Comparison of ENCODE assay signal across 8 mouse cellular contexts in genomic region chr14:12208554-12208953, GRCm38 (mm10).
A peak's percentile ranks its signal among the peaks of the same experiment; 100 is the strongest.
DNase-seq lines count a peak whose midpoint lies in the region; ATAC-seq and TF ChIP-seq lines count a peak whose summit lies in the region.

No protein-coding gene starts in this region.

- TF ChIP-seq CTCF in heart, adult 2 months (IDR thresholded peaks at IDR 0.05), result peak; percentile 85
- no peak for TF ChIP-seq CTCF in thymus, adult 2 months (IDR thresholded peaks at IDR 0.05; ENCODE audit: borderline replicate concordance, control insufficient read depth, extremely low read depth, insufficient read depth, low read length, poor library complexity)
- TF ChIP-seq CTCF in lung, embryonic 14.5 days (IDR thresholded peaks at IDR 0.05; ENCODE audit: low read depth), result peak; percentile 75

- WGBS in heart, adult 2 months, result 91% methylated on average over 2 of the region's 2 CpGs
- 83% methylated on average over 2 of the region's 2 CpGs for WGBS in heart, embryonic 12.5 days
- WGBS in thymus, adult 2 months, result 93% methylated on average over 2 of the region's 2 CpGs
- 91% methylated on average over 2 of the region's 2 CpGs for WGBS in lung, embryonic 14.5 days

- intact Hi-C loops in heart, adult 2 months (cut with DNase I), result no loop called here

- H3K4me3 ChIP-seq in heart, adult 2 months, result no peak overlapping the region
- no peak overlapping the region for H3K4me3 ChIP-seq in heart, embryonic 12.5 days
- no peak overlapping the region for H3K4me3 ChIP-seq in thymus, adult 2 months (ENCODE audit: control insufficient read depth, insufficient read depth, low read length)
- no peak overlapping the region for H3K4me3 ChIP-seq in lung, embryonic 14.5 days (ENCODE audit: low read depth, low read length)

- H3K79me2 ChIP-seq in heart, adult 2 months (replicated peaks; ENCODE audit: control insufficient read depth, insufficient read depth, low read length), result peaks cover 2% of the 10 kb centered on the region; the same call in 1 of the 2 replicates

- no peaks in the 10 kb centered on the region for H3K27me3 ChIP-seq in heart, adult 2 months (ENCODE audit: control insufficient read depth, insufficient read depth, low read length)
- H3K27me3 ChIP-seq in heart, embryonic 12.5 days (replicated peaks), result no peaks in the 10 kb centered on the region
- H3K27me3 ChIP-seq in thymus, adult 2 months (ENCODE audit: control insufficient read depth, insufficient read depth, low read length), result no peaks in the 10 kb centered on the region
- H3K27me3 ChIP-seq in lung, embryonic 14.5 days (ENCODE audit: insufficient read depth, low read length), result no peaks in the 10 kb centered on the region

- no peaks in the 10 kb centered on the region for H3K9me3 ChIP-seq in heart, embryonic 12.5 days (replicated peaks)
- H3K9me3 ChIP-seq in lung, embryonic 14.5 days (ENCODE audit: low read depth, low read length), result no peaks in the 10 kb centered on the region

- H3K4me2 ChIP-seq in heart, embryonic 12.5 days, result no peak overlapping the region
- no peak overlapping the region for H3K4me2 ChIP-seq in lung, embryonic 14.5 days

- TF ChIP-seq EP300 in heart, adult 2 months (IDR thresholded peaks at IDR 0.05; ENCODE audit: insufficient read depth, low read depth, low read length), result no peak

- no peak overlapping the region for H3K9ac ChIP-seq in heart, adult 2 months (ENCODE audit: low read depth, low read length)
- no peak overlapping the region for H3K9ac ChIP-seq in heart, embryonic 12.5 days
- no peak overlapping the region for H3K9ac ChIP-seq in lung, embryonic 14.5 days

- TF ChIP-seq POLR2A in heart, adult 2 months (IDR thresholded peaks at IDR 0.05; ENCODE audit: insufficient read depth, low read depth, low read length), result no peak
- no peak for TF ChIP-seq POLR2A in thymus, adult 2 months (IDR thresholded peaks at IDR 0.05; ENCODE audit: control insufficient read depth, extremely low read depth, insufficient read depth, low read length, poor library complexity)

- H3K4me1 ChIP-seq in heart, adult 2 months (ENCODE audit: control insufficient read depth, insufficient read depth, low read length), result peaks cover 2% of the 10 kb centered on the region; the same call in 1 of the 2 replicates
- no peaks in the 10 kb centered on the region for H3K4me1 ChIP-seq in heart, embryonic 12.5 days (replicated peaks)
- no peaks in the 10 kb centered on the region for H3K4me1 ChIP-seq in thymus, adult 2 months (replicated peaks; ENCODE audit: control insufficient read depth, insufficient read depth, low read length)
- no peaks in the 10 kb centered on the region for H3K4me1 ChIP-seq in lung, embryonic 14.5 days (ENCODE audit: insufficient read depth)

- DNase-seq in heart, adult 2 months, result no peak
- peak; percentile 3 for DNase-seq in thymus, adult 2 months
- DNase-seq in thymus, postnatal 25 days, result no peak
- DNase-seq in brain, adult 2 months (ENCODE audit: low read depth, low spot score), result peak; percentile 45
- DNase-seq in lung, embryonic 14.5 days, result peak; percentile 63
- no peak for DNase-seq in gastrocnemius, postnatal 25 days
- no peak for DNase-seq in frontal cortex, postnatal 10 days (ENCODE audit: low spot score in 2 of 2)

- no peak overlapping the region for H3K27ac ChIP-seq in heart, adult 2 months
- no peak overlapping the region for H3K27ac ChIP-seq in heart, embryonic 12.5 days (ENCODE audit: poor library complexity, severe bottlenecking)
- no peak overlapping the region for H3K27ac ChIP-seq in thymus, adult 2 months (ENCODE audit: control insufficient read depth, insufficient read depth, low read length)
- no peak overlapping the region for H3K27ac ChIP-seq in lung, embryonic 14.5 days (ENCODE audit: low read depth)

- ATAC-seq in heart, embryonic 12.5 days (ENCODE audit: insufficient number of reproducible peaks, low FRiP score), result no peak
- no peak for ATAC-seq in lung, embryonic 14.5 days (ENCODE audit: insufficient read depth)

- H3K36me3 ChIP-seq in heart, adult 2 months (ENCODE audit: control insufficient read depth, insufficient read depth, low read length), result no peaks in the 10 kb centered on the region
- peaks cover 6% of the 10 kb centered on the region; the same call in 1 of the 2 replicates for H3K36me3 ChIP-seq in heart, embryonic 12.5 days
- no peaks in the 10 kb centered on the region for H3K36me3 ChIP-seq in thymus, adult 2 months (ENCODE audit: control insufficient read depth, insufficient read depth, low read length)
- H3K36me3 ChIP-seq in lung, embryonic 14.5 days (ENCODE audit: insufficient read depth), result peaks cover 9% of the 10 kb centered on the region; the same call in 1 of the 2 replicates

Comparison
In these comparisons a context has a peak if more than half of its experiments do, and no peak if none do; other contexts are left out.
1. DNase-seq: peak in thymus, adult 2 months (single experiment), brain, adult 2 months (single experiment) and lung, embryonic 14.5 days (single experiment); none in heart, adult 2 months (0 of 2), thymus, postnatal 25 days (single experiment), gastrocnemius, postnatal 25 days (single experiment) and frontal cortex, postnatal 10 days (0 of 2).